Mouse (Mus musculus): ENCODE data around the gene Misp.

- TF ChIP-seq POLR2A (IDR thresholded peaks at IDR 0.05; ENCODE audit: borderline replicate concordance, low read depth, low read length) (peak; percentile 63; the same call in 1 of the 2 replicates), CTCF (IDR thresholded peaks at IDR 0.05; ENCODE audit: low read depth, low read length) (no peak)
These were observed 33.3 kb downstream of the Misp start, which contains the start of gene Ptbp1 for GRCm38 (mm10) chr10:79853860-79854795.

All from bone marrow macrophage, adult 2 months (primary cell).